ENCODE assay signal across 16 mouse cellular contexts in genomic region chr11:106928935-106929334, GRCm38 (mm10). TPM values are rescaled to one million over a fixed set of nuclear protein-coding genes. Genes with fewer than 3 reads are reported as not detected.
DNase-seq lines count a peak whose midpoint lies in the region; ATAC-seq and TF ChIP-seq lines count a peak whose summit lies in the region.
"Had no signal": no experiment of that assay in that cellular context is flagged by ENCODE, and none has a peak within 500 bp of the region (broad histone marks: within the 10 kb centered on the region; RNA-seq: fewer than 3 reads in every experiment).

No protein-coding gene starts in this region.

- DNase-seq in gastrocnemius, adult 2 months = no peak
- DNase-seq in gastrocnemius, adult 18-20 months (ENCODE audit: low spot score) = no peak
- no peak for DNase-seq in lung, embryonic 14.5 days
- no peak for DNase-seq in lung, adult 2 months
- no peak for DNase-seq in Patski (ENCODE audit: low read depth, low spot score)
- DNase-seq in stomach, postnatal 0 days (ENCODE audit: low spot score) = no peak
- DNase-seq in left cerebral cortex, adult 9 months (ENCODE audit: low spot score in 2 of 2) = no peak
- no peak for DNase-seq in right cerebral cortex, postnatal 25 days
- DNase-seq: gastrocnemius, postnatal 14 days; left cerebral cortex, postnatal 4 days; right cerebral cortex, adult 18-20 months had no signal

- no peaks in the 10 kb centered on the region for H3K27me3 ChIP-seq in lung, embryonic 14.5 days (ENCODE audit: insufficient read depth, low read length)
- peaks cover 4% of the 10 kb centered on the region for H3K27me3 ChIP-seq in Patski
- H3K27me3 ChIP-seq in stomach, postnatal 0 days (ENCODE audit: control insufficient read depth, insufficient read depth, low read length) = no peaks in the 10 kb centered on the region
- H3K27me3 ChIP-seq: embryonic facial prominence, embryonic 13.5 days; forebrain, embryonic 12.5 days; neural tube, embryonic 12.5 days; stomach, embryonic 15.5 days had no signal

- TF ChIP-seq POLR2A in lung, adult 2 months (IDR thresholded peaks at IDR 0.05; ENCODE audit: borderline replicate concordance, extremely low read depth, low read depth, low read length) = no peak

- no peaks in the 10 kb centered on the region for H3K9me3 ChIP-seq in lung, embryonic 14.5 days (ENCODE audit: low read depth, low read length)
- H3K9me3 ChIP-seq in stomach, postnatal 0 days (ENCODE audit: control insufficient read depth, low read length) = no peaks in the 10 kb centered on the region
- H3K9me3 ChIP-seq: embryonic facial prominence, embryonic 13.5 days; neural tube, embryonic 12.5 days; stomach, embryonic 15.5 days had no signal

- POLR2A ChIA-PET in Patski (lab: Charles Lee) = no interaction called here

- intact Hi-C loops in gastrocnemius, adult 2 months (cut with DNase I) = loop anchor here (2.0 kb wide), 1 partner anchor 42 kb away; no protein-coding TSS in a partner anchor

- ATAC-seq in lung, embryonic 14.5 days (ENCODE audit: insufficient read depth) = no peak
- ATAC-seq in Patski = no peak
- no peak for ATAC-seq in stomach, postnatal 0 days (ENCODE audit: low FRiP score, low TSS enrichment)

- peak; percentile 50 for TF ChIP-seq CTCF in gastrocnemius, adult 2 months (IDR thresholded peaks at IDR 0.05)
- peak; percentile 38; the same call in 1 of the 2 replicates for TF ChIP-seq CTCF in lung, embryonic 14.5 days (IDR thresholded peaks at IDR 0.05; ENCODE audit: low read depth)
- TF ChIP-seq CTCF in lung, adult 2 months (IDR thresholded peaks at IDR 0.05; ENCODE audit: insufficient read depth, low read length) = no peak
- peak; percentile 62 for TF ChIP-seq CTCF in Patski (IDR thresholded peaks at IDR 0.05)
- peak; percentile 48 for TF ChIP-seq CTCF in stomach, postnatal 0 days (IDR thresholded peaks at IDR 0.05; ENCODE audit: low read depth)

- no peaks in the 10 kb centered on the region for H3K36me3 ChIP-seq in lung, embryonic 14.5 days (ENCODE audit: insufficient read depth)
- no peaks in the 10 kb centered on the region for H3K36me3 ChIP-seq in stomach, postnatal 0 days (ENCODE audit: control insufficient read depth, insufficient read depth, low read length)
- H3K36me3 ChIP-seq: embryonic facial prominence, embryonic 13.5 days; forebrain, embryonic 12.5 days; midbrain, embryonic 10.5 days; neural tube, embryonic 12.5 days; stomach, embryonic 15.5 days had no signal

- no peak overlapping the region for H3K9ac ChIP-seq in lung, embryonic 14.5 days
- no peak overlapping the region for H3K9ac ChIP-seq in stomach, postnatal 0 days (ENCODE audit: low read length)
- H3K9ac ChIP-seq: embryonic facial prominence, embryonic 13.5 days; forebrain, embryonic 12.5 days; neural tube, embryonic 12.5 days; stomach, embryonic 15.5 days had no signal

- CTCF ChIA-PET in Patski (lab: Charles Lee) = interaction anchor here (1.6 kb wide), 1 partner anchor 27 kb away, joined by 5 read pairs; no protein-coding TSS in a partner anchor

- no peak overlapping the region for H3K27ac ChIP-seq in gastrocnemius, adult 2 months
- no peak overlapping the region for H3K27ac ChIP-seq in lung, embryonic 14.5 days (ENCODE audit: low read depth)
- no peak overlapping the region for H3K27ac ChIP-seq in stomach, postnatal 0 days (replicated peaks)
- H3K27ac ChIP-seq: embryonic facial prominence, embryonic 13.5 days; forebrain, embryonic 12.5 days; midbrain, embryonic 10.5 days; neural tube, embryonic 12.5 days; stomach, embryonic 15.5 days had no signal

- no peak overlapping the region for H3K4me3 ChIP-seq in gastrocnemius, adult 2 months
- no peak overlapping the region for H3K4me3 ChIP-seq in lung, embryonic 14.5 days (ENCODE audit: low read depth, low read length)
- no peak overlapping the region for H3K4me3 ChIP-seq in lung, adult 2 months (replicated peaks; ENCODE audit: extremely low read depth, low read depth, low read length)
- H3K4me3 ChIP-seq in stomach, postnatal 0 days (ENCODE audit: low read depth, low read length) = no peak overlapping the region
- H3K4me3 ChIP-seq: embryonic facial prominence, embryonic 13.5 days; forebrain, embryonic 12.5 days; midbrain, embryonic 10.5 days; neural tube, embryonic 12.5 days; stomach, embryonic 15.5 days had no signal

- no peaks in the 10 kb centered on the region for H3K4me1 ChIP-seq in lung, embryonic 14.5 days (ENCODE audit: insufficient read depth)
- H3K4me1 ChIP-seq in lung, adult 2 months (ENCODE audit: control insufficient read depth, insufficient read depth, low read length) = no peaks in the 10 kb centered on the region
- no peaks in the 10 kb centered on the region for H3K4me1 ChIP-seq in stomach, postnatal 0 days (replicated peaks; ENCODE audit: control insufficient read depth, insufficient read depth)
- H3K4me1 ChIP-seq: forebrain, embryonic 12.5 days; midbrain, embryonic 10.5 days; neural tube, embryonic 12.5 days; stomach, embryonic 15.5 days had no signal

- in situ Hi-C loops in Patski (cut with MboI; ENCODE audit: low pct_unique_long_range_greater_than_20kb) = no loop called here

- 49% methylated on average over 2 of the region's 2 CpGs for WGBS in lung, embryonic 14.5 days
- 74% methylated on average over 2 of the region's 2 CpGs for WGBS in lung, adult 2 months
- WGBS in stomach, postnatal 0 days = 47% methylated on average over 2 of the region's 2 CpGs

- no peak for TF ChIP-seq EP300 in stomach, postnatal 0 days (optimal IDR thresholded peaks at IDR 0.05)

- H3K4me2 ChIP-seq in lung, embryonic 14.5 days = no peak overlapping the region
- H3K4me2 ChIP-seq in stomach, postnatal 0 days (replicated peaks; ENCODE audit: low read depth) = no peak overlapping the region
- H3K4me2 ChIP-seq: embryonic facial prominence, embryonic 13.5 days; forebrain, embryonic 12.5 days; neural tube, embryonic 12.5 days; stomach, embryonic 15.5 days had no signal

RNA-seq across cellular contexts. Expression of gene Smurf2, which starts 8.4 kb away (rescaled TPM):
- 10 to 100 TPM; 26.5 to 32.2 TPM for total RNA-seq in gastrocnemius, adult 2 months (2021)
- total RNA-seq in gastrocnemius, adult 18-20 months (2021) = 10 to 100 TPM; 24.5 to 29.5 TPM
- 21.5 and 23.3 TPM in 2 replicates for polyA plus RNA-seq in lung, embryonic 14.5 days (2014; fragmentation: Nextera tagmentation; extraction: Ambion mirVana)
- polyA plus RNA-seq in lung, adult 2 months (2012; rRNA removed) = 19.1 and 24.7 TPM in 2 replicates
- 38.0 TPM for polyA plus RNA-seq in Patski (2021)
- polyA plus RNA-seq in stomach, postnatal 0 days (2015; fragmentation: Nextera tagmentation; extraction: Ambion mirVana) = 6.9 and 7.1 TPM in 2 replicates
